Mouse (Mus musculus) liver, adult 2 months (tissue): ENCODE data around the gene Ear1.
"Not testable (repeated sequence)": the region's sequence is repeated elsewhere in the genome, so short reads cannot be mapped to it uniquely, and the experiment has no call there.

ENCODE experiments used
- CTCF ChIP-seq: fragments of 200-500 bp; IDR thresholded peaks from 2 replicates; pipeline ENCODE4 v1.5.1; 2011; ENCODE audit warnings: low read depth, low read length, control low read depth
- POLR2A ChIP-seq: fragments of 200-500 bp; IDR thresholded peaks from 2 replicates; pipeline ENCODE4 v1.6.1; 2011; ENCODE audit warnings: low read length, control low read depth; ENCODE audit not compliant: insufficient read depth; ENCODE audit errors: extremely low read depth

GRCm38 (mm10) chr14:43924688-43925403 lies 49.5 kb upstream of the Ear1 start, which contains the start of gene Gm8113:
- peak; percentile 79 for TF ChIP-seq CTCF
- not testable (repeated sequence) for TF ChIP-seq POLR2A
